Mouse (Mus musculus) forebrain, embryonic 10.5 days (tissue): ENCODE data around the gene Npepl1. TPM values are rescaled to one million over a fixed set of nuclear protein-coding genes. Genes with fewer than 3 reads are reported as not detected.

Source experiments
- DNase-seq: peaks from one replicate; pipeline ENCODE4 v3.0.0-alpha.2; 2017; ENCODE audit warnings: low spot score; ENCODE audit errors: extremely low spot score
- H3K27ac ChIP-seq: fragments of 300-500 bp; sonication (generic); 2 replicates; pipeline ENCODE4 v1.5.1; 2016; ENCODE audit warnings: mild to moderate bottlenecking
- H3K27me3 ChIP-seq: fragments of 300-500 bp; sonication (generic); 2 replicates; pipeline ENCODE4 v1.6.1; 2016; ENCODE audit warnings: mild to moderate bottlenecking; ENCODE audit not compliant: poor library complexity, severe bottlenecking
- H3K36me3 ChIP-seq: fragments of 300-500 bp; sonication (generic); replicated peaks from 2 replicates; pipeline ENCODE4 v1.6.1; 2016; ENCODE audit warnings: mild to moderate bottlenecking, moderate library complexity
- H3K4me1 ChIP-seq: fragments of 300-500 bp; sonication (generic); 2 replicates; pipeline ENCODE4 v1.6.1; 2016
- H3K4me3 ChIP-seq: fragments of 300-500 bp; sonication (generic); 2 replicates; pipeline ENCODE4 v1.5.1; 2016; ENCODE audit warnings: mild to moderate bottlenecking, moderate library complexity
- H3K9me3 ChIP-seq: fragments of 300-500 bp; sonication (generic); 2 replicates; pipeline ENCODE4 v1.6.1; 2016; ENCODE audit warnings: mild to moderate bottlenecking, moderate library complexity
- WGBS: fragments of 180-500 bp; shearing (Covaris S2); methylation state at CpG from one replicate; pipeline ENCODE4 v1.1.7; 2016; 5-methylcytosine and 5-hydroxymethylcytosine counted together
- polyA plus RNA-seq: library from polyadenylated mRNA; unstranded; fragments of >200 nt; fragmentation: Nextera tagmentation; extraction: Ambion mirVana; gene quantifications from 2 replicates; pipeline ENCODE4 v1.2.1, GENCODE M21; 2016

Npepl1 gene
- polyA plus RNA-seq, 1 experiment from 2014 or later: 30.0 TPM

DNA sequence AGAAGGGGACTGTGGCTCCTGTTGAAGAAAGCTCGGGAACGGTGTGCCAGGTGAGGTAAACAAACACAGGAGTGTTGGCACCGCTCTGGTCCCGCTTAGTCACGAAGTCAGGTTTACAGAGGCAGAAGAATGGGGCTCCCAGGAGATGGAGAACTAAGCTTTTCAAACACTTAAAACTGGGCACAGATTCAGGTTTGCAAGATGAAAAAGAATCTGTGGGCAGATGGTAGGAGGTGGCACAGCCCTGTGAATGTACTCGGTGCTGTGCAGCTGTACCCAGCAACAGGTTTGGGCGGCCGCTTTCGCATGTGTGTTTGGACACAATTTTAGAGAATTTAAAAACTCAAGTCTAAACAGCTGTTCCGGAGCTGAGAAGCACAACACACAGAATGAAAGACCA, 48.9 kb downstream of the Npepl1 start:
- no peak overlapping the region for H3K4me3 ChIP-seq
- no peaks in the 10 kb centered on the region for H3K36me3 ChIP-seq
- no peak overlapping the region for H3K27ac ChIP-seq
- DNase-seq: no peak
- H3K4me1 ChIP-seq: no peaks in the 10 kb centered on the region
- H3K9me3 ChIP-seq: no peaks in the 10 kb centered on the region
- 94% methylated on average over 10 of the region's 10 CpGs for WGBS
- no peaks in the 10 kb centered on the region for H3K27me3 ChIP-seq

GRCm38 (mm10) chr2:174160461-174160860, 50.3 kb downstream of the Npepl1 start:
- no peaks in the 10 kb centered on the region for H3K36me3 ChIP-seq
- WGBS: 91% methylated on average over 3 of the region's 3 CpGs
- no peaks in the 10 kb centered on the region for H3K9me3 ChIP-seq
- H3K4me1 ChIP-seq: no peaks in the 10 kb centered on the region
- no peak for DNase-seq
- no peak overlapping the region for H3K4me3 ChIP-seq
- no peak overlapping the region for H3K27ac ChIP-seq
- no peaks in the 10 kb centered on the region for H3K27me3 ChIP-seq

Other genes starting within 250 kb of the Npepl1 start
- gene Stx16, start 34.0 kb upstream of the Npepl1 start, polyA plus RNA-seq: 9.7 and 9.8 TPM in 2 replicates
- gene Gnas, start 174.0 kb downstream of the Npepl1 start, polyA plus RNA-seq: 880 and 928 TPM in 2 replicates
- gene Gm20721, start 236.4 kb downstream of the Npepl1 start, polyA plus RNA-seq: 5.9 and 8.1 TPM in 2 replicates